Mouse (Mus musculus) forebrain, embryonic 10.5 days (tissue): Measurements from ENCODE around the gene Dapk3. TPM values are rescaled to one million over a fixed set of nuclear protein-coding genes. Genes with fewer than 3 reads are reported as not detected.
A peak's percentile ranks its signal among the peaks of the same experiment; 100 is the strongest.

Experiments
- DNase-seq: peaks from one replicate; pipeline ENCODE4 v3.0.0-alpha.2; 2017; ENCODE audit warnings: low spot score; ENCODE audit errors: extremely low spot score
- H3K27ac ChIP-seq: fragments of 300-500 bp; sonication (generic); 2 replicates; pipeline ENCODE4 v1.5.1; 2016; ENCODE audit warnings: mild to moderate bottlenecking
- H3K27me3 ChIP-seq: fragments of 300-500 bp; sonication (generic); 2 replicates; pipeline ENCODE4 v1.6.1; 2016; ENCODE audit warnings: mild to moderate bottlenecking; ENCODE audit not compliant: poor library complexity, severe bottlenecking
- H3K36me3 ChIP-seq: fragments of 300-500 bp; sonication (generic); replicated peaks from 2 replicates; pipeline ENCODE4 v1.6.1; 2016; ENCODE audit warnings: mild to moderate bottlenecking, moderate library complexity
- H3K4me1 ChIP-seq: fragments of 300-500 bp; sonication (generic); 2 replicates; pipeline ENCODE4 v1.6.1; 2016
- H3K4me3 ChIP-seq: fragments of 300-500 bp; sonication (generic); 2 replicates; pipeline ENCODE4 v1.5.1; 2016; ENCODE audit warnings: mild to moderate bottlenecking, moderate library complexity
- H3K9me3 ChIP-seq: fragments of 300-500 bp; sonication (generic); 2 replicates; pipeline ENCODE4 v1.6.1; 2016; ENCODE audit warnings: mild to moderate bottlenecking, moderate library complexity
- WGBS: fragments of 180-500 bp; shearing (Covaris S2); methylation state at CpG from one replicate; pipeline ENCODE4 v1.1.7; 2016; 5-methylcytosine and 5-hydroxymethylcytosine counted together
- polyA plus RNA-seq: library from polyadenylated mRNA; unstranded; fragments of >200 nt; fragmentation: Nextera tagmentation; extraction: Ambion mirVana; gene quantifications from 2 replicates; pipeline ENCODE4 v1.2.1, GENCODE M21; 2016

The Dapk3 gene
- polyA plus RNA-seq, 1 experiment from 2014 or later, result 41.6 TPM

GRCm38 (mm10) chr10:81190236-81190911 is 7.6 kb downstream of the Dapk3 start:
- WGBS, result 71% methylated on average over 31 of the region's 31 CpGs
- H3K4me3 ChIP-seq, result no peak overlapping the region

GRCm38 (mm10) chr10:81190912-81191321 is 8.1 kb downstream of the Dapk3 start:
- Histone ChIP-seq H3K4me1 (peaks cover 44% of the 10 kb centered on the region), H3K36me3 (peaks cover 49% of the 10 kb centered on the region), H3K4me3 (no peak overlapping the region), H3K9me3 (no peaks in the 10 kb centered on the region), H3K27ac (no peak overlapping the region), H3K27me3 (peaks cover 32% of the 10 kb centered on the region)
- DNase-seq, result no peak
- 78% methylated on average over 6 of the region's 6 CpGs for WGBS

More at GRCm38 (mm10) chr10:81190236-81190911, 7.6 kb downstream of the Dapk3 start:
- DNase-seq, result no peak
- H3K4me1 ChIP-seq, result peaks cover 43% of the 10 kb centered on the region
- H3K27me3 ChIP-seq, result peaks cover 27% of the 10 kb centered on the region
- no peak overlapping the region for H3K27ac ChIP-seq
- H3K36me3 ChIP-seq, result peaks cover 53% of the 10 kb centered on the region
- H3K9me3 ChIP-seq, result no peaks in the 10 kb centered on the region

GRCm38 (mm10) chr10:81191342-81191982 is 8.7 kb downstream of the Dapk3 start:
- Histone ChIP-seq H3K4me3 (peak overlapping the region; percentile 65; the same call in 1 of the 2 replicates), H3K27ac (0 out of 2 replicates have a peak overlapping the region, but pooled peaks have one; percentile 91), H3K36me3 (peaks cover 46% of the 10 kb centered on the region), H3K9me3 (no peaks in the 10 kb centered on the region), H3K27me3 (peaks cover 38% of the 10 kb centered on the region), H3K4me1 (peaks cover 44% of the 10 kb centered on the region)
- DNase-seq, result no peak
- WGBS, result 91% methylated on average over 18 of the region's 18 CpGs

- Histone ChIP-seq H3K27ac (peak overlapping the region; percentile 91), H3K4me3 (peak overlapping the region; percentile 65), H3K9me3 (no peaks in the 10 kb centered on the region), H3K4me1 (peaks cover 44% of the 10 kb centered on the region), H3K36me3 (peaks cover 36% of the 10 kb centered on the region), H3K27me3 (peaks cover 47% of the 10 kb centered on the region)
- DNase-seq, result peak; percentile 75
- 2% methylated on average over 93 of the region's 93 CpGs for WGBS
Measured at GRCm38 (mm10) chr10:81192270-81192967, 9.6 kb downstream of the Dapk3 start.

- peaks cover 50% of the 10 kb centered on the region for H3K27me3 ChIP-seq
- peak overlapping the region; percentile 91 for H3K27ac ChIP-seq
- peaks cover 30% of the 10 kb centered on the region for H3K36me3 ChIP-seq
- H3K4me1 ChIP-seq, result peaks cover 44% of the 10 kb centered on the region
- H3K4me3 ChIP-seq, result peak overlapping the region; percentile 65
- DNase-seq, result no peak
- 6% methylated on average over 19 of the region's 19 CpGs for WGBS
- no peaks in the 10 kb centered on the region for H3K9me3 ChIP-seq
Measured at GRCm38 (mm10) chr10:81192968-81193501, 10.2 kb downstream of the Dapk3 start.

- no peak for DNase-seq
- Histone ChIP-seq H3K9me3 (no peaks in the 10 kb centered on the region), H3K27me3 (peaks cover 55% of the 10 kb centered on the region), H3K36me3 (peaks cover 22% of the 10 kb centered on the region), H3K4me3 (peak overlapping the region; percentile 29; the same call in 1 of the 2 replicates), H3K27ac (no peak overlapping the region), H3K4me1 (peaks cover 44% of the 10 kb centered on the region)
- WGBS, result 15% methylated on average over 37 of the region's 37 CpGs
Measured at GRCm38 (mm10) chr10:81193991-81194774, 11.4 kb downstream of the Dapk3 start.

- Histone ChIP-seq H3K4me1 (peaks cover 44% of the 10 kb centered on the region), H3K27me3 (peaks cover 65% of the 10 kb centered on the region), H3K4me3 (no peak overlapping the region), H3K27ac (no peak overlapping the region), H3K36me3 (peaks cover 14% of the 10 kb centered on the region), H3K9me3 (no peaks in the 10 kb centered on the region)
- no peak for DNase-seq
- 71% methylated on average over 4 of the region's 4 CpGs for WGBS
Measured at GRCm38 (mm10) chr10:81195300-81195699, 12.5 kb downstream of the Dapk3 start.

- Histone ChIP-seq H3K27me3 (peaks cover 73% of the 10 kb centered on the region), H3K4me3 (no peak overlapping the region), H3K36me3 (peaks cover 2% of the 10 kb centered on the region), H3K27ac (no peak overlapping the region), H3K4me1 (peaks cover 33% of the 10 kb centered on the region), H3K9me3 (no peaks in the 10 kb centered on the region)
- DNase-seq, result no peak
- WGBS, result 70% methylated on average over 11 of the region's 11 CpGs
Measured at GRCm38 (mm10) chr10:81196470-81197065, 13.8 kb downstream of the Dapk3 start.

GRCm38 (mm10) chr10:81197305-81197704 is 14.5 kb downstream of the Dapk3 start:
- Histone ChIP-seq H3K27me3 (peaks cover 73% of the 10 kb centered on the region), H3K9me3 (no peaks in the 10 kb centered on the region), H3K4me1 (peaks cover 33% of the 10 kb centered on the region), H3K36me3 (no peaks in the 10 kb centered on the region), H3K27ac (no peak overlapping the region), H3K4me3 (no peak overlapping the region)
- 66% methylated on average over 6 of the region's 6 CpGs for WGBS
- DNase-seq, result no peak

- peaks cover 26% of the 10 kb centered on the region for H3K4me1 ChIP-seq
- DNase-seq, result peak; percentile 66
- H3K9me3 ChIP-seq, result no peaks in the 10 kb centered on the region
- H3K27ac ChIP-seq, result no peak overlapping the region
- H3K36me3 ChIP-seq, result no peaks in the 10 kb centered on the region
- 3% methylated on average over 9 of the region's 9 CpGs for WGBS
- peaks cover 67% of the 10 kb centered on the region for H3K27me3 ChIP-seq
- no peak overlapping the region for H3K4me3 ChIP-seq
Measured at GRCm38 (mm10) chr10:81198230-81198629, 15.4 kb downstream of the Dapk3 start.

- Histone ChIP-seq H3K27me3 (peaks cover 60% of the 10 kb centered on the region), H3K27ac (no peak overlapping the region), H3K9me3 (no peaks in the 10 kb centered on the region), H3K4me1 (peaks cover 21% of the 10 kb centered on the region), H3K4me3 (no peak overlapping the region), H3K36me3 (no peaks in the 10 kb centered on the region)
- WGBS, result 83% methylated on average over 6 of the region's 6 CpGs
- no peak for DNase-seq
Measured at GRCm38 (mm10) chr10:81198990-81199389, 16.2 kb downstream of the Dapk3 start.

GRCm38 (mm10) chr10:81200141-81200540 is 17.3 kb downstream of the Dapk3 start:
- no peak overlapping the region for H3K4me3 ChIP-seq
- H3K4me1 ChIP-seq, result peaks cover 12% of the 10 kb centered on the region
- H3K9me3 ChIP-seq, result no peaks in the 10 kb centered on the region
- no peak for DNase-seq
- H3K27ac ChIP-seq, result no peak overlapping the region
- WGBS, result 84% methylated on average over 13 of the region's 13 CpGs
- no peaks in the 10 kb centered on the region for H3K36me3 ChIP-seq
- peaks cover 48% of the 10 kb centered on the region for H3K27me3 ChIP-seq
